Mouse (Mus musculus): ENCODE results near the gene Phb. TPM values are rescaled to one million over a fixed set of nuclear protein-coding genes. Genes with fewer than 3 reads are reported as not detected.

Gene Phb
- total and polyA plus RNA-seq, 2 experiments, result 137 to 189 TPM

DNA sequence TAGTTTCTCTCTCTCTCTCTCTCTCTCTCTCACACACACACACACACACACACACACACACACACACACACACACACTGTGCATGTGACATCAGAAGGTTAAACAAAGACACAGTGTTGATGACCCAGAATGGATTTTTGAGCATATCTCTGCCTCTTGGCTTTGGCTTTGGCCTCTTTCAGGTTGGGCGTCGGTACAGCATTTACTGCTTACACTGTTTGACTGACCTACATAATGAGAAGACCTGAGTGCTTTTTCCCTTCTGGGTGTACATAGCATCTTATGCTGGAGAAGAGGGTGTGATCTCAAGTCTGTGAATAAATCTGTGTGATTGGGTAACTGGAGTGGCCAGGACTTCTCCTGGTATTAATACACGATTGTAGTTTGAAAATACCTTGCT, 52.6 kb downstream of the Phb start:
- Histone ChIP-seq H3K9ac (ENCODE audit: low read depth, low read length) (no peak overlapping the region), H3K27me3 (ENCODE audit: control insufficient read depth, insufficient read depth, low read length) (no peaks in the 10 kb centered on the region), H3K4me3 (ENCODE audit: insufficient read depth, low read depth, low read length) (no peak overlapping the region), H3K79me2 (ENCODE audit: control insufficient read depth, insufficient read depth, low read length) (peaks cover 27% of the 10 kb centered on the region; the same call in 1 of the 2 replicates), H3K4me1 (ENCODE audit: control insufficient read depth, insufficient read depth, low read length) (peaks cover 17% of the 10 kb centered on the region; the same call in 1 of the 2 replicates), H3K36me3 (ENCODE audit: control insufficient read depth, insufficient read depth, low read length) (no peaks in the 10 kb centered on the region), H3K27ac (replicated peaks; ENCODE audit: insufficient read depth, low read depth, low read length) (no peak overlapping the region)
- TF ChIP-seq POLR2A (IDR thresholded peaks at IDR 0.05; ENCODE audit: extremely low read depth, insufficient read depth, low read length) (no peak), CTCF (IDR thresholded peaks at IDR 0.05; ENCODE audit: low read depth, low read length) (no peak)
- 21% methylated on average over 3 of the region's 3 CpGs for WGBS
- DNase-seq (ENCODE audit: extremely low read depth, low read depth, low spot score), result peak; percentile 93

DNA sequence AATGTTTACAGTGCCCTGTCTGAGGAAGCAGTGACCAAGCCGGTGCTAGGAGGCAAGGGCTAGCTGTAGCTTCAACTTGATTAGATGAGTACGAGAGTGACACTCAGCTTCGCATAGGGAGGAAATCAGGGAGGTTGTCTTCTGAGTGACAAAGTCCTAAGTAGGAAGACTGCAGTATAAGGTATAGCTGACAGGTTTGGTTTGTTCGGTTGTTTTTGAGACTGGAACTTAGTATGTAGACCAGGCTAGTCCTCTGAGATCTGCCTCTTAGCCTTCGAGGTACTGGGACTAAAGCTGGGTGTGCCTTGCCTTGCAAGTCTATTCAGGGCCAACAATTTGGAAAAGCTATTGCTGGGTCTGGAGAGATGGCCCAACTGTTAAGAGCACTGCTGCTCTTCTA, 56.5 kb downstream of the Phb start, which contains the start of gene B130006D01Rik:
Gene B130006D01Rik, plus strand, starts transcription at position 301 of the 400 bp plus-strand sequence.
- H3K27ac ChIP-seq (replicated peaks; ENCODE audit: insufficient read depth, low read depth, low read length), result no peak within 1 kb of the TSS
- H3K4me3 ChIP-seq (ENCODE audit: insufficient read depth, low read depth, low read length), result no peak within 1 kb of the TSS
- no peaks in the 10 kb centered on the region for H3K36me3 ChIP-seq (ENCODE audit: control insufficient read depth, insufficient read depth, low read length)
- TF ChIP-seq POLR2A (IDR thresholded peaks at IDR 0.05; ENCODE audit: extremely low read depth, insufficient read depth, low read length), result no peak
- no peaks in the 10 kb centered on the region for H3K27me3 ChIP-seq (ENCODE audit: control insufficient read depth, insufficient read depth, low read length)
- 64% methylated on average over 5 of the region's 5 CpGs for WGBS
- H3K9ac ChIP-seq (ENCODE audit: low read depth, low read length), result no peak within 1 kb of the TSS
- peaks cover 28% of the 10 kb centered on the region; the same call in 1 of the 2 replicates for H3K79me2 ChIP-seq (ENCODE audit: control insufficient read depth, insufficient read depth, low read length)
- no peak for DNase-seq (ENCODE audit: extremely low read depth, low read depth, low spot score)
- H3K4me1 ChIP-seq (ENCODE audit: control insufficient read depth, insufficient read depth, low read length), result peaks cover 21% of the 10 kb centered on the region

DNA sequence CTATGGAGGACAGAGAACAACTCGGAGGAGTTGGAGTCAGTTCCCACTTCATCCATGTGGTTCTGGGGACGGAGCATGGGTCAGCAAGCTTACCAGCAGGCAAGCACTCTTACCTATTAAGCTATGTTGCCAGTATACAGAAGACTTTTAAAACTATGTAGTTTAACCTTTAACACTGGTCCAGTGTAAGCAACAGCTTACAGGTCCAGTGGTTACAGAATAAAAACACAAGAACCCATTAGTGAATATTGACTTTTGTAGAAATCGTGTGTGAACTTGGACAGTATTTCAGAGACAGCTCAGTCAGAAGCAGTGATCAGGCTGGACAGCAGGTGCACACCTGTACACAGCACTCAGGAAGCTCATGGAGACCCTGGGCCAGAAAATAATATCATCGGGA, 57.7 kb downstream of the Phb start:
- Histone ChIP-seq H3K4me1 (ENCODE audit: control insufficient read depth, insufficient read depth, low read length) (peaks cover 23% of the 10 kb centered on the region), H3K9ac (ENCODE audit: low read depth, low read length) (no peak overlapping the region), H3K4me3 (ENCODE audit: insufficient read depth, low read depth, low read length) (no peak overlapping the region), H3K79me2 (ENCODE audit: control insufficient read depth, insufficient read depth, low read length) (peaks cover 35% of the 10 kb centered on the region), H3K27ac (replicated peaks; ENCODE audit: insufficient read depth, low read depth, low read length) (no peak overlapping the region), H3K27me3 (ENCODE audit: control insufficient read depth, insufficient read depth, low read length) (no peaks in the 10 kb centered on the region), H3K36me3 (ENCODE audit: control insufficient read depth, insufficient read depth, low read length) (no peaks in the 10 kb centered on the region)
- peak; percentile 93 for DNase-seq (ENCODE audit: extremely low read depth, low read depth, low spot score)
- WGBS, result 35% methylated on average over 4 of the region's 4 CpGs
- TF ChIP-seq CTCF (IDR thresholded peaks at IDR 0.05; ENCODE audit: low read depth, low read length) (no peak), POLR2A (IDR thresholded peaks at IDR 0.05; ENCODE audit: extremely low read depth, insufficient read depth, low read length) (no peak)

DNA sequence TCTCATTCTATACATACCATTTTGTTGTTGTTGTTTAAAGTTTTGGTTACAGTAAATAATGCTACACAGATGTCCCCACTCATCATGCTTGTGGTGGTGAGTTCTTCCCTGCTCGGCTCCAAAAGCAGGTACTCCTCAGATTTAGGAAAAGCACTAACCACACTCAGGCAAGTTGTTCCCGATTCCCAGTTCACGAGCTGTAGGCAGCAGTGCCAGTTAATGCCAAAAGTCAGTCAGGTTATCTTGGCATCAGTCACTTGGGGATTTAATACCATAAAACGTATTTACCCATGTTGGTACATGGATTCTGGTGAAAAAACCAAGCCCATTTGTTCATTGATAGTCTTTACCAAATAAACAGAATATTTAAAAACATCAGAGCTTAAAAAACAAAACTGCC, 59.4 kb downstream of the Phb start:
- DNase-seq (ENCODE audit: extremely low read depth, low read depth, low spot score), result peak; percentile 58
- Histone ChIP-seq H3K4me1 (ENCODE audit: control insufficient read depth, insufficient read depth, low read length) (peaks cover 21% of the 10 kb centered on the region), H3K4me3 (ENCODE audit: insufficient read depth, low read depth, low read length) (no peak overlapping the region), H3K27ac (replicated peaks; ENCODE audit: insufficient read depth, low read depth, low read length) (0 out of 2 replicates have a peak overlapping the region, but pooled peaks have one; percentile 5), H3K9ac (ENCODE audit: low read depth, low read length) (no peak overlapping the region), H3K36me3 (ENCODE audit: control insufficient read depth, insufficient read depth, low read length) (no peaks in the 10 kb centered on the region), H3K79me2 (ENCODE audit: control insufficient read depth, insufficient read depth, low read length) (peaks cover 39% of the 10 kb centered on the region), H3K27me3 (ENCODE audit: control insufficient read depth, insufficient read depth, low read length) (no peaks in the 10 kb centered on the region)
- TF ChIP-seq CTCF (IDR thresholded peaks at IDR 0.05; ENCODE audit: low read depth, low read length), result no peak
- no peak for TF ChIP-seq POLR2A (IDR thresholded peaks at IDR 0.05; ENCODE audit: extremely low read depth, insufficient read depth, low read length)
- WGBS, result 28% methylated on average over 4 of the region's 4 CpGs

DNA sequence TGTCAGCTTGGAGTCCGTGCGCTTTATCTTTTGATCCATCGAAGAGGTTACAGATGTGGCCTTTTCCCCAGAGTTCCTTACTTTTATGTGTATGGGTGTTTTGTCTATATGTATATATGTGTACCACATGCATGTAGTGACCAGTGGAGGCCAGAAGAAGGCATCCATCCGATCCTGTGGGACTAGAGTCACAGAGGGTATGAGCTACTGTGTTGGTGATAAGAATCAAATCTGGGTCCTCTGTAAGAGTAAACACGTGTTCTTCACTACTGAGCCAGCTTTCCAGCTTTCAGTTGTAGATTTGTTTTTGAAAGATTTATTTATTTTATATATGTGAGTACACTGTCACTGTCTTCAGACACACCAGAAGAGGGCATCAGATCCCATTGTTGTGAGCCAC, 61.2 kb downstream of the Phb start:
- 22% methylated on average over 5 of the region's 5 CpGs for WGBS
- Histone ChIP-seq H3K4me1 (ENCODE audit: control insufficient read depth, insufficient read depth, low read length) (peaks cover 21% of the 10 kb centered on the region), H3K4me3 (ENCODE audit: insufficient read depth, low read depth, low read length) (no peak overlapping the region), H3K79me2 (ENCODE audit: control insufficient read depth, insufficient read depth, low read length) (peaks cover 37% of the 10 kb centered on the region), H3K9ac (ENCODE audit: low read depth, low read length) (no peak overlapping the region), H3K36me3 (ENCODE audit: control insufficient read depth, insufficient read depth, low read length) (no peaks in the 10 kb centered on the region), H3K27ac (replicated peaks; ENCODE audit: insufficient read depth, low read depth, low read length) (no peak overlapping the region), H3K27me3 (ENCODE audit: control insufficient read depth, insufficient read depth, low read length) (no peaks in the 10 kb centered on the region)
- peak; percentile 62 for DNase-seq (ENCODE audit: extremely low read depth, low read depth, low spot score)
- no peak for TF ChIP-seq CTCF (IDR thresholded peaks at IDR 0.05; ENCODE audit: low read depth, low read length)

DNA sequence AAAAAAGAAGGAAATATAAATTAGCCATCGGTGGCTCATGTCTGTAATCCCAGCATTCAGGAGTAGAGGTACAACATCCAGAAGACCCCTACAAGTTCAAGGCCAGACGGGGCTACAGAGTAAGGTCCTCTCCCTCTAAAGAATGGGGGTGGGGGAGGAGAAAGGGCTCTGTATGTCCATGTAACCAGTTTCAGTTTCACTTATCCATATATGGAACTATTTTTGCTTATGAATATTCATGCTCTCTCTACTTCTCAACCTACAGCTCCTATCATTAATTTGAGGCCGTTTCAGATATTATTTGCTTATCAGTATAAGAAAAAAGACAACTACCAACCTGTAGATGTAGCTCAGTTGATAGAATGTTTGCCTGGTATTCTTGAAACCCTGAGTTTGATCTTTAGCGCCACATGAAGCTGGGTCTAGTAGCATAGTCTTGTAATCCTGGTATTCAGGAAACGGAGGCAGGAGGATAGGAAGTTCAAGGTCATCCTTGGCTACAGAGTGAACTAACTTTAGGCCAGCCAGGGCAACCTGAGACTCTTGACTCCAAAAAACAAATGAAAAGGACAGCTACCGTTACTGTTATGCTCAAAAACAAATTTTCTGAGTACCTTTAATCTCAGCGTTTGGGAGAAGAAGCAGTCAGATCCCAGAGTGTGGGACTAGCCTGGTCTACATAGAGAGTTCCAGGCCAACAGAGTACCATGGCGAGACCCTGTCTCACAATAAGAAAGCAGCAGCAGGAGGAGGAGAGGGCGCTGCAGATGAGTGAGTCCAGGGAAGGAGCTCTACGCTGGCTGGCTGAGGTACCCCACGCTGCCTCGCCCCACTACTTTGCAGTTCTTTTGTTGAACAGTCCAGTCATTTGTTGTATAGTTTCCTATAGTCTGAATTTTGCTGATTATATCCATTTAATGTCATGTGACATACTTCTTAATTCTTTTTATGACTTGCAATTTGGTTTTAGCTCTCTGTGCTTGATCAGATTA, 62.5 kb downstream of the Phb start:
- H3K4me3 ChIP-seq (ENCODE audit: insufficient read depth, low read depth, low read length), result no peak overlapping the region
- H3K79me2 ChIP-seq (ENCODE audit: control insufficient read depth, insufficient read depth, low read length), result peaks cover 35% of the 10 kb centered on the region
- peak; percentile 26 for DNase-seq (ENCODE audit: extremely low read depth, low read depth, low spot score)
- no peak overlapping the region for H3K9ac ChIP-seq (ENCODE audit: low read depth, low read length)
- peaks cover 19% of the 10 kb centered on the region for H3K4me1 ChIP-seq (ENCODE audit: control insufficient read depth, insufficient read depth, low read length)
- 65% methylated on average over 12 of the region's 12 CpGs for WGBS
- peak overlapping the region; percentile 18; the same call in 1 of the 2 replicates for H3K27ac ChIP-seq (replicated peaks; ENCODE audit: insufficient read depth, low read depth, low read length)
- TF ChIP-seq CTCF (IDR thresholded peaks at IDR 0.05; ENCODE audit: low read depth, low read length) (no peak), POLR2A (IDR thresholded peaks at IDR 0.05; ENCODE audit: extremely low read depth, insufficient read depth, low read length) (no peak)
- no peaks in the 10 kb centered on the region for H3K36me3 ChIP-seq (ENCODE audit: control insufficient read depth, insufficient read depth, low read length)
- H3K27me3 ChIP-seq (ENCODE audit: control insufficient read depth, insufficient read depth, low read length), result no peaks in the 10 kb centered on the region

Other genes with a start within 250 kb of the Phb start
- not detected in 2 replicates for gene Nxph3, start 152.4 kb upstream of the Phb start, total RNA-seq (2014; rRNA removed)
- 0.05 TPM in 1 of 2 replicates, not detected in the other for gene Nxph3, start 152.4 kb upstream of the Phb start, polyA plus RNA-seq (2012; rRNA removed)
- 1.0 and 3.0 TPM in 2 replicates for gene Ngfr, start 79.2 kb upstream of the Phb start, total RNA-seq (2014; rRNA removed)
- gene Ngfr, start 79.2 kb upstream of the Phb start, polyA plus RNA-seq (2012; rRNA removed), result 4.9 and 6.9 TPM in 2 replicates
- 9.1 and 12.7 TPM in 2 replicates for gene Zfp652, start 45.7 kb downstream of the Phb start, total RNA-seq (2014; rRNA removed)
- 10.5 and 11.1 TPM in 2 replicates for gene Zfp652, start 45.7 kb downstream of the Phb start, polyA plus RNA-seq (2012; rRNA removed)
- gene B130006D01Rik, start 56.6 kb downstream of the Phb start, total RNA-seq (2014; rRNA removed), result 1.0 and 1.9 TPM in 2 replicates
- gene B130006D01Rik, start 56.6 kb downstream of the Phb start, polyA plus RNA-seq (2012; rRNA removed), result 0.02 and 0.10 TPM in 2 replicates
- 1.6 TPM in 2 replicates for gene Phospho1, start 157.5 kb downstream of the Phb start, total RNA-seq (2014; rRNA removed)
- 31.8 and 32.8 TPM in 2 replicates for gene Phospho1, start 157.5 kb downstream of the Phb start, polyA plus RNA-seq (2012; rRNA removed)
- gene Gngt2, start 170.3 kb downstream of the Phb start, total RNA-seq (2014; rRNA removed), result 11.5 and 13.7 TPM in 2 replicates
- gene Gngt2, start 170.3 kb downstream of the Phb start, polyA plus RNA-seq (2012; rRNA removed), result 3.9 and 5.1 TPM in 2 replicates
- gene Abi3, start 175.5 kb downstream of the Phb start, total RNA-seq (2014; rRNA removed), result 1.1 and 3.2 TPM in 2 replicates
- 7.6 and 11.7 TPM in 2 replicates for gene Abi3, start 175.5 kb downstream of the Phb start, polyA plus RNA-seq (2012; rRNA removed)
- 0.37 TPM in 1 of 2 replicates, not detected in the other for gene B4galnt2, start 247.9 kb downstream of the Phb start, total RNA-seq (2014; rRNA removed)
- not detected in 2 replicates for gene B4galnt2, start 247.9 kb downstream of the Phb start, polyA plus RNA-seq (2012; rRNA removed)

Measured in liver, adult 2 months (tissue).